Mouse (Mus musculus): Measurements from ENCODE around the gene Arid4a. TPM values are rescaled to one million over a fixed set of nuclear protein-coding genes. Genes with fewer than 3 reads are reported as not detected.
A peak's percentile ranks its signal among the peaks of the same experiment; 100 is the strongest.

Arid4a gene
- polyA plus RNA-seq, 1 experiment from 2014 or later, result 44.2 TPM

DNA sequence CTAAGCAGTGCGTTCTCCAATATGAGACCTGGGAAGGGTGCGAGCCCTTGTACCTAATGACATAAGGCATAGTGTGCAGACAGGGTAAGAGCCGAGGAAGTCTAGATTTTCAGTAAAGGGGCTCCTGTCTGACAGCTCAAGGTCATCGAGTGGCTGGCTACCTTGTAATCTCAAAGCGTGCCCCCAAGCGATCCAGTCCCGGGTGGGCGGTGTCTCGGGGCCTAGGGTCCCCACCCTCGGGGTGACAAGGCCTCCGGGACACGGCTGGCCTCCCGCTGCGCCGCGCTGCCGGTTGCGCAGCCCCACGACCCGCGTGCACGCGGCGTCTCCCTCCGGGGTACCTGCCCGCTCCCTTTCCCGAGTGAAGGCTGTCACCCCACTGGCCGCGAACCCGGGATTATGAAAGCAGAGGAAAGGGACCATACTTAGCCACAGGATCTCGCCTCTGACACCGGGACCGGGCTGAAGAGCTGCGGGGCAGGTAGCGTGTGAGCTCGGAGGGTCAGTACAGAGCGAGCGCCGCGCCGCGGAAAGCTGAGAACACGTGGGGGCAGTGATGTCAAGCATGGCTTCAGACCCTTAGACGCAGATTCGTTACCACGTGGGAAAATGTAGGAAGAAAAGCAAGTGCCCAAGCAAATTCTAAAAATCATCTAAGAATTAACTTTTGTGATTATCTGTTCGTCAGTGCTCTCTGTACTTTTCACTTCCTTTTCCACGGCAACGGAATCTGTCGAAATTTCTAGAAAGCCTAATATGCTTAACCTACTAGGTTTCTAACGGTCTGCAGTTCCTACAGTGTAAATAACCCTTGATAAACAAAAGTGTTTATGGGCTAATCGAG is 120.6 kb downstream of the Arid4a start, which contains the start of the genes Timm9 and 2700049A03Rik:
Gene Timm9, minus strand, starts transcription at position 555 of the 844 bp plus-strand sequence.
Gene 2700049A03Rik, plus strand, starts transcription at position 719 of the 844 bp plus-strand sequence.
- peak within 1 kb of the TSS; percentile 93 for H3K9ac ChIP-seq
- H3K27ac ChIP-seq (replicated peaks), result peak within 1 kb of the TSS; percentile 83
- peak within 1 kb of the TSS; percentile 75 for H3K4me2 ChIP-seq
- ATAC-seq (ENCODE audit: low read depth), result peak; percentile 97
- peak within 1 kb of the TSS; percentile 98 for H3K4me3 ChIP-seq
- WGBS, result under 1% methylated on average over 52 of the region's 52 CpGs
- no peaks in the 10 kb centered on the region for H3K9me3 ChIP-seq
- H3K4me1 ChIP-seq (replicated peaks), result peaks cover 42% of the 10 kb centered on the region
- peaks cover 27% of the 10 kb centered on the region for H3K36me3 ChIP-seq
- H3K27me3 ChIP-seq, result no peaks in the 10 kb centered on the region

DNA sequence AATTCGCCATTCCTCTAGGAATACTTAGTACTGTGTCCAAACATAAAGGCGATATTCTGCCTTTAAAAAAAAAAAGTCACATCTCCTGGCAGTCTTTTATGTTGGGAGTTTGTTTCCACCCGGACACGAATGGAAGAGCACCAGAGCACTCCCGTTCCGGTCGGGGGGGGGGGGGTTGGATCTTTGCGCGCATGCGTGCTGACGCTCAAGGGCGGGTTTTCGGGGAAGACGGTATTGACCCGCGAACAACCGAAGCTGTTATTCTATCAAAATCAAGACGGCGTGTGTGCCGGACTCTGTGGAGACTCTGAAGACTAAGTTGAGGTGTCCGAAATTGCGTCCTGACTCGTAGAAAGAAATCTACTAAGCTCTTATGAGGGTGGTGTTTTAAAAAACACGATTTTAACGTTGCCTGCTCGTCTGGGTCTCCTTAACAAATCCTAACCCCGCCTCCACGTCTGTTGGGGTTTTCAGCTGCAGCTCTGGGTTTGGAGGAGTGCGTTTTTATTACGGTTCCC is 121.2 kb downstream of the Arid4a start:
- WGBS, result under 1% methylated on average over 30 of the region's 30 CpGs
- Histone ChIP-seq H3K4me3 (peak overlapping the region; percentile 98), H3K4me2 (peak overlapping the region; percentile 75), H3K9ac (peak overlapping the region; percentile 93), H3K9me3 (no peaks in the 10 kb centered on the region), H3K36me3 (peaks cover 27% of the 10 kb centered on the region), H3K27me3 (no peaks in the 10 kb centered on the region), H3K27ac (replicated peaks) (peak overlapping the region; percentile 83), H3K4me1 (replicated peaks) (peaks cover 42% of the 10 kb centered on the region)
- ATAC-seq (ENCODE audit: low read depth), result peak; percentile 83

DNA sequence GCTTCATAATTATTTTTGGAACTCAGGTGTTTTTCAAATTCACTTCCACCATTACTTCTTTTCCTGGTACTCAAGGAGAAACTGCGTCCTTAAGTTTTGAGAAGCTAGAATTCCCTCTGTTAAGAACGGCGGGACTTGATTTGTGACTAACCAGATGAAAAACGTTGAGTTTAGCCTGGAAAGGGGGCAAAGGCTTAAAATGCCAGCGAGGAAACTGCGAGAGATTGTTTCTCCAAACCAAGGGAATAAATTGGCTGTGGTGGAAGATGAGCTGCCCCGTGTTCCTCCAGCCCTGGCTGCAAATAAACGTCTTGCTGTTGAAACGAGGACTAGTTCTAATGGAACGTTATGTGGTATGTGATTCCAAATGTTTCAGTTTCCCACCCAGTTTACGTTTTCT is 121.9 kb downstream of the Arid4a start:
- Histone ChIP-seq H3K36me3 (peaks cover 27% of the 10 kb centered on the region), H3K4me3 (peak overlapping the region; percentile 98), H3K9me3 (no peaks in the 10 kb centered on the region), H3K9ac (peak overlapping the region; percentile 93), H3K4me2 (peak overlapping the region; percentile 75), H3K4me1 (replicated peaks) (peaks cover 42% of the 10 kb centered on the region), H3K27me3 (no peaks in the 10 kb centered on the region), H3K27ac (replicated peaks) (no peak overlapping the region)
- 8% methylated on average over 11 of the region's 11 CpGs for WGBS
- no peak for ATAC-seq (ENCODE audit: low read depth)

DNA sequence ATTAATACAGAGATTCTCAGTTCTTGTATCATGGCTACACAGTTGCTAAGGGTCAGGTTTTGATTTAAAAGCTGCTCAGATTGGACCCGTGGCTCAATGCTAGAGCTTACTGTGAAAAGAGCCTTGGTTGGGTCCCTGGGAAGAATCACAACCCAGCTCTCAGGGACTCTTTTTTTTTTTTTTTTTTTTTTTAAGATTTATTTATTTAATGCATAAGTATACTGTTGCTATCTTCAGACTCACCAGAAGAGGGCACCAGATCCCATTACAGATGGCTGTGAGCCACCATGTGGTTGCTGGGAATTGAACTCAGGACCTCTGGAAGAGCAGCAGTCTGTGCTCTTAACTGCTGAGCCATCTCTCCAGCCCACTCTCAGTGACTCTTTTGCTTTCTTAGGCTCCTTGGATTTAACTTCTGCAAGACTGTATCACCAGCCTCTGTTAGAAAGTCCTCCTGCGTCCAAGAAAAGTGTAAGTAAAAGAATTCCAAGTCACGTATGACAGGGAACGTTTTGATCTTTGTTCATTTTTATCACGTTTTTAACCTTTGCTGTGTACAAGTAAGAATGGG is 123.6 kb downstream of the Arid4a start:
- WGBS, result 81% methylated on average over 5 of the region's 5 CpGs
- Histone ChIP-seq H3K4me3 (0 out of 2 replicates have a peak overlapping the region, but pooled peaks have one; percentile 98), H3K9me3 (no peaks in the 10 kb centered on the region), H3K27ac (replicated peaks) (no peak overlapping the region), H3K4me2 (peak overlapping the region; percentile 75; the same call in 1 of the 2 replicates), H3K27me3 (no peaks in the 10 kb centered on the region), H3K4me1 (replicated peaks) (peaks cover 40% of the 10 kb centered on the region), H3K36me3 (peaks cover 40% of the 10 kb centered on the region), H3K9ac (no peak overlapping the region)
- ATAC-seq (ENCODE audit: low read depth), result no peak

DNA sequence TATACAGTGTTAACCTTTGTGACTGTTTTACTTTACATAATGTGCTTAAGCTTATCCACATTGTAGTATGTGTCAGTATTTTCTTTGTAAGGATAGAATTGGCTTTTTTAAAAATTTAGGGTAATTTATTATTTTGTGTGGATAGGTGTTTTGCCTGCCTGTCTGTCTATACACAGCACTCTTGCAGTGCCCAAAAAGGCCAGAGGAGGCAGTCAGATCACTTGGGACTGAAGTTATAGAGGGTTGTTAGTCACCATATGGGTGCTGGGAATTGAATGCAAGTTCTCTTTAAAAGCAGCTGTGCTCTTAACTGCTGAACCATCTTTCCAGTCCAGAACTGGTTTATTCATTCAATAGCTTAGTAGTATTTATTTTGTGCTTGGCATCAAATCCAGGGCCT is 125.4 kb downstream of the Arid4a start:
- H3K36me3 ChIP-seq, result peaks cover 57% of the 10 kb centered on the region
- ATAC-seq (ENCODE audit: low read depth), result no peak

DNA sequence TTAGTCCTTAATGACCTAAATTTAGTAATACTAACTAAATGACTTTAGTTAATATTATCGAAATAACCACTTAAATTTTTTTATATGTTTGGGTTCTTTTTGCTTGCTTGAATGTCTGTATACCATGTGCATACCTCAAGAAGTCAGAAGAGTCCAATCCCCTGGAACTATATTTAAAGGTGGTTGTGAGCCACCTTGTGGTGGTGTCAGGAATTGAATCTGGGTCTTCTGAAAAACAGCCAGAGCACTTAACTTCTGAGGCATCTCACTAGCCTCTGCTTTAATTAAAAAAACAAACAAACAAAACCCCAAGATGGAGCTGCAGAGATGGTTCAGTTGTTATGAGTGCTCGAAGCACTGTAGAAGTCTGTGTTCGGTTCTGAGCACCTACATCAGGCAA is 131.9 kb downstream of the Arid4a start:
- no peaks in the 10 kb centered on the region for H3K4me1 ChIP-seq (replicated peaks)
- H3K4me2 ChIP-seq, result no peak overlapping the region
- peaks cover 77% of the 10 kb centered on the region for H3K36me3 ChIP-seq
- H3K27me3 ChIP-seq, result no peaks in the 10 kb centered on the region
- no peaks in the 10 kb centered on the region for H3K9me3 ChIP-seq
- no peak for ATAC-seq (ENCODE audit: low read depth)
- WGBS, result 86% methylated on average over 3 of the region's 3 CpGs
- H3K27ac ChIP-seq (replicated peaks), result no peak overlapping the region
- H3K9ac ChIP-seq, result no peak overlapping the region
- no peak overlapping the region for H3K4me3 ChIP-seq

More for the DNA sequence above, 125.4 kb downstream of the Arid4a start:
- H3K27ac ChIP-seq (replicated peaks), result no peak overlapping the region
- no peak overlapping the region for H3K4me2 ChIP-seq
- no peaks in the 10 kb centered on the region for H3K9me3 ChIP-seq
- H3K27me3 ChIP-seq, result no peaks in the 10 kb centered on the region
- H3K4me1 ChIP-seq (replicated peaks), result peaks cover 27% of the 10 kb centered on the region
- no peak overlapping the region for H3K4me3 ChIP-seq
- H3K9ac ChIP-seq, result no peak overlapping the region

Other genes with a start within 250 kb of the Arid4a start
- 12.7 and 15.6 TPM in 2 replicates for gene Frmd6, start 190.5 kb upstream of the Arid4a start, polyA plus RNA-seq (2015; fragmentation: Nextera tagmentation; extraction: Ambion mirVana)
- 214 and 256 TPM in 2 replicates for gene Actr10, start 78.1 kb upstream of the Arid4a start, polyA plus RNA-seq (2015; fragmentation: Nextera tagmentation; extraction: Ambion mirVana)
- 626 and 642 TPM in 2 replicates for gene Psma3, start 41.4 kb upstream of the Arid4a start, polyA plus RNA-seq (2015; fragmentation: Nextera tagmentation; extraction: Ambion mirVana)
- gene Tomm20l, start 95.4 kb downstream of the Arid4a start, polyA plus RNA-seq (2015; fragmentation: Nextera tagmentation; extraction: Ambion mirVana), result not detected in 2 replicates
- 103 and 108 TPM in 2 replicates for gene Timm9, start 120.7 kb downstream of the Arid4a start, polyA plus RNA-seq (2015; fragmentation: Nextera tagmentation; extraction: Ambion mirVana)
- 11.7 and 13.6 TPM in 2 replicates for gene 2700049A03Rik, start 120.9 kb downstream of the Arid4a start, polyA plus RNA-seq (2015; fragmentation: Nextera tagmentation; extraction: Ambion mirVana)

All from neural tube, embryonic 13.5 days (tissue).